In genomic region chr11:117078637-117079240, GRCm38 (mm10) we compare ENCODE assay signal across 23 mouse cellular contexts. TPM values are rescaled to one million over a fixed set of nuclear protein-coding genes. Genes with fewer than 3 reads are reported as not detected.
DNase-seq lines count a peak whose midpoint lies in the region; ATAC-seq and TF ChIP-seq lines count a peak whose summit lies in the region.
"Had no signal": no experiment of that assay in that cellular context is flagged by ENCODE, and none has a peak within 500 bp of the region (broad histone marks: within the 10 kb centered on the region; RNA-seq: fewer than 3 reads in every experiment).

No protein-coding gene starts in this region.

- H3K9ac ChIP-seq in CH12.LX (ENCODE audit: insufficient read depth, low read depth) (no peak overlapping the region), MEL (ENCODE audit: control insufficient read depth, low read depth, low read length, poor library complexity, severe bottlenecking) (no peak overlapping the region)
- H3K9ac ChIP-seq in liver, embryonic 15.5 days = no peak overlapping the region
- H3K9ac ChIP-seq: hindbrain, embryonic 13.5 days; neural tube, embryonic 13.5 days had no signal

- in situ Hi-C loops in CH12.LX (cut with MboI; ENCODE audit: low pct_ligation_motif_present, low pct_unique_long_range_greater_than_20kb, low sequenced_read_pairs) = loop anchor here (5.0 kb wide), 2 partner anchors 99 to 279 kb away; no protein-coding TSS in a partner anchor

- H3K4me1 ChIP-seq in heart, embryonic 10.5 days = peaks cover 70% of the 10 kb centered on the region
- peaks cover 14 to 54% of the 10 kb centered on the region in 2 experiments for H3K4me1 ChIP-seq in CH12.LX (ENCODE audit: control insufficient read depth in 1 of 2, insufficient read depth in 2 of 2)
- peaks cover 7 to 48% of the 10 kb centered on the region in 2 experiments for H3K4me1 ChIP-seq in MEL (ENCODE audit: control insufficient read depth in 1 of 2, insufficient read depth in 2 of 2, low read length in 2 of 2)
- peaks cover 77% of the 10 kb centered on the region for H3K4me1 ChIP-seq in liver, embryonic 15.5 days (replicated peaks)

- no peak for TF ChIP-seq CTCF in CH12.LX (conservative IDR thresholded peaks at IDR 0.05 in 1 of 2, IDR thresholded peaks at IDR 0.05 in 1 of 2; ENCODE audit: low read depth in 2 of 2, low read length in 2 of 2)
- no peak for TF ChIP-seq CTCF in MEL (IDR thresholded peaks at IDR 0.05 in 2 of 3, conservative IDR thresholded peaks at IDR 0.05 in 1 of 3; ENCODE audit: control insufficient read depth in 1 of 3, insufficient read depth in 1 of 3, low read depth in 2 of 3, low read length in 3 of 3, poor library complexity in 1 of 3, severe bottlenecking in 1 of 3)

- TF ChIP-seq RAD21 in CH12.LX (IDR thresholded peaks at IDR 0.05; ENCODE audit: low read depth, low read length) = no peak
- TF ChIP-seq RAD21 in MEL (IDR thresholded peaks at IDR 0.05; ENCODE audit: low read depth, low read length) = no peak

- H3K79me2 ChIP-seq in CH12.LX (replicated peaks; ENCODE audit: control insufficient read depth, extremely low read depth, insufficient read depth, poor library complexity, severe bottlenecking) (peaks cover 26% of the 10 kb centered on the region), MEL (ENCODE audit: control insufficient read depth, insufficient read depth, low read length, poor library complexity) (peaks cover 30% of the 10 kb centered on the region)

- no peak; the same call in 1 of the 2 replicates for TF ChIP-seq POLR2A in CH12.LX (IDR thresholded peaks at IDR 0.05; ENCODE audit: low read depth, low read length)
- no peak; a peak in 1 of 4 replicates for TF ChIP-seq POLR2A in MEL (IDR thresholded peaks at IDR 0.05; ENCODE audit: control insufficient read depth in 1 of 2, insufficient read depth in 1 of 2, low read depth in 1 of 2, low read length in 2 of 2, poor library complexity in 1 of 2)

- H3K4me3 ChIP-seq in heart, embryonic 10.5 days = peak overlapping the region; percentile 96; the same call in 1 of the 2 replicates
- H3K4me3 ChIP-seq in CH12.LX (replicated peaks in 1 of 3; ENCODE audit: low read depth in 2 of 3, low read length in 2 of 3, poor library complexity in 1 of 3) (no peak overlapping the region), MEL (ENCODE audit: control insufficient read depth in 1 of 2, insufficient read depth in 1 of 2, low read depth in 2 of 2, low read length in 2 of 2) (no peak overlapping the region)
- H3K4me3 ChIP-seq in liver, embryonic 15.5 days (replicated peaks) = no peak overlapping the region
- H3K4me3 ChIP-seq: hindbrain, embryonic 13.5 days had no signal

- peaks cover 43% of the 10 kb centered on the region for H3K36me3 ChIP-seq in heart, embryonic 10.5 days
- H3K36me3 ChIP-seq in CH12.LX (replicated peaks in 1 of 2; ENCODE audit: control insufficient read depth in 1 of 2, insufficient read depth in 1 of 2, low read length in 1 of 2) = peaks cover 53 to 62% of the 10 kb centered on the region in 2 experiments
- peaks cover 4 to 30% of the 10 kb centered on the region in 2 experiments for H3K36me3 ChIP-seq in MEL (ENCODE audit: control insufficient read depth in 1 of 2, insufficient read depth in 2 of 2, low read length in 2 of 2)
- peaks cover 34% of the 10 kb centered on the region for H3K36me3 ChIP-seq in liver, embryonic 15.5 days (replicated peaks)

- no peaks in the 10 kb centered on the region for H3K9me3 ChIP-seq in heart, embryonic 10.5 days
- peaks cover 2% of the 10 kb centered on the region for H3K9me3 ChIP-seq in CH12.LX (replicated peaks; ENCODE audit: low read length)
- H3K9me3 ChIP-seq in MEL (replicated peaks; ENCODE audit: insufficient read depth, low read length) = no peaks in the 10 kb centered on the region
- no peaks in the 10 kb centered on the region for H3K9me3 ChIP-seq in liver, embryonic 15.5 days (replicated peaks)
- H3K9me3 ChIP-seq: forebrain, embryonic 10.5 days; hindbrain, embryonic 13.5 days; neural tube, embryonic 13.5 days had no signal

- intact Hi-C loops in heart, postnatal 14 days (cut with DNase I) = no loop called here

- no peaks in the 10 kb centered on the region for H3K27me3 ChIP-seq in heart, embryonic 10.5 days (ENCODE audit: insufficient read depth, poor library complexity, severe bottlenecking)
- no peaks in the 10 kb centered on the region for H3K27me3 ChIP-seq in CH12.LX (replicated peaks)
- no peaks in the 10 kb centered on the region for H3K27me3 ChIP-seq in MEL (ENCODE audit: control insufficient read depth in 1 of 2, insufficient read depth in 2 of 2, low read length in 2 of 2)
- no peaks in the 10 kb centered on the region for H3K27me3 ChIP-seq in liver, embryonic 15.5 days
- H3K27me3 ChIP-seq: hindbrain, embryonic 13.5 days; neural tube, embryonic 13.5 days had no signal

- no peak for DNase-seq in heart, embryonic 10.5 days (ENCODE audit: low spot score)
- DNase-seq in heart, postnatal 14 days = no peak
- DNase-seq in CH12.LX (ENCODE audit: extremely low read depth) (no peak), MEL (ENCODE audit: low read depth, low spot score) (peak; percentile 33)
- no peak for DNase-seq in adrenal gland, postnatal 10 days
- DNase-seq in neural tube, embryonic 10.5 days (ENCODE audit: extremely low spot score, low spot score) = no peak
- DNase-seq: adrenal gland, postnatal 36 days; cerebellum, adult 11-12 months; cerebellum, postnatal 14 days; gastrocnemius, postnatal 14 days; heart, adult 18-20 months; heart, postnatal 36 days; kidney, adult 2 months; left cerebral cortex, postnatal 4 days; lung, postnatal 10 days; thymus, postnatal 36 days had no signal

- WGBS in heart, embryonic 10.5 days = 90% methylated on average over 12 of the region's 12 CpGs
- 68% methylated on average over 12 of the region's 12 CpGs for WGBS in liver, embryonic 15.5 days (ENCODE audit: insufficient replicate concordance)

- dilution Hi-C loops in CH12.LX (cut with MboI; ENCODE audit: extremely low pct_ligation_motif_present, extremely low pct_unique_long_range_greater_than_20kb, low sequenced_read_pairs) = no loop called here

- H3K27ac ChIP-seq in heart, embryonic 10.5 days = no peak overlapping the region
- H3K27ac ChIP-seq in CH12.LX (ENCODE audit: insufficient read depth, low read depth) (no peak overlapping the region), MEL (ENCODE audit: control insufficient read depth, low read depth, low read length) (no peak overlapping the region)
- H3K27ac ChIP-seq in liver, embryonic 15.5 days (replicated peaks) = no peak overlapping the region
- H3K27ac ChIP-seq: forebrain, embryonic 10.5 days; hindbrain, embryonic 13.5 days; kidney, postnatal 0 days; neural tube, embryonic 13.5 days had no signal

- no peak for ATAC-seq in liver, embryonic 15.5 days (ENCODE audit: insufficient read depth)
- ATAC-seq: forebrain, embryonic 16.5 days had no signal

- TF ChIP-seq EP300 in CH12.LX (IDR thresholded peaks at IDR 0.05; ENCODE audit: low read length) (no peak), MEL (IDR thresholded peaks at IDR 0.05; ENCODE audit: low read depth in 1 of 2, low read length in 2 of 2) (peak in 1 of 2 experiments; percentile 40; a peak in 1 of 4 replicates)

- peak overlapping the region; percentile 80 for H3K4me2 ChIP-seq in CH12.LX (ENCODE audit: insufficient read depth, low read depth, poor library complexity, severe bottlenecking)
- H3K4me2 ChIP-seq in liver, embryonic 15.5 days = 0 out of 2 replicates have a peak overlapping the region, but pooled peaks have one; percentile 88
- H3K4me2 ChIP-seq: midbrain, embryonic 11.5 days had no signal

TF ChIP-seq in CH12.LX, 34 proteins besides CTCF, POLR2A, EP300 and RAD21:
- TF ChIP-seq USF2 (conservative IDR thresholded peaks at IDR 0.05; ENCODE audit: low read depth, low read length) (no peak), ZKSCAN1 (IDR thresholded peaks at IDR 0.05; ENCODE audit: borderline replicate concordance, low read depth, low read length) (peak; percentile 98)

TF ChIP-seq in MEL, 35 proteins besides CTCF, POLR2A, EP300 and RAD21:
- peak; percentile 41; the same call in 1 of the 2 replicates for TF ChIP-seq TAL1 (IDR thresholded peaks at IDR 0.05; ENCODE audit: low read length)
- TF ChIP-seq MEF2A (IDR thresholded peaks at IDR 0.05; ENCODE audit: extremely low read depth, insufficient replicate concordance, low read depth, low read length, poor library complexity, severe bottlenecking) = no peak
- no peak for TF ChIP-seq ZMIZ1 (IDR thresholded peaks at IDR 0.05; ENCODE audit: low read depth, low read length)
- no peak for TF ChIP-seq HCFC1 (IDR thresholded peaks at IDR 0.05; ENCODE audit: low read depth, low read length)
- peak; percentile 100 for TF ChIP-seq ZKSCAN1 (IDR thresholded peaks at IDR 0.05; ENCODE audit: low read depth, low read length)

RNA-seq across cellular contexts. Expression of gene Sec14l1, which starts 36.2 kb away (rescaled TPM):
- 46.2 and 56.0 TPM in 2 replicates for polyA plus RNA-seq in heart, embryonic 10.5 days (2016; fragmentation: Nextera tagmentation; extraction: Ambion mirVana)
- 10 to 100 TPM; 89.1 to 92.0 TPM for total RNA-seq in heart, postnatal 14 days (2021)
- 17.9 and 28.2 TPM in 2 replicates for total RNA-seq in CH12.LX (2012; rRNA removed)
- total RNA-seq in CH12.LX (2014; rRNA removed) = 17.5 and 18.5 TPM in 2 replicates
- 20.6 and 21.5 TPM in 2 replicates for polyA plus RNA-seq in CH12.LX (2012; ENCODE audit: insufficient read length, low read depth)
- total RNA-seq in MEL (2012; rRNA removed) = 42.0 and 44.6 TPM in 2 replicates
- 10 to 100 TPM in 1 of 2 experiments, not detected in 1; 55.9 TPM for polyA plus RNA-seq in MEL (2012; ENCODE audit: insufficient read depth in 1 of 2, insufficient read length in 2 of 2, low read depth in 1 of 2, low replicate concordance in 2 of 2, missing spikeins in 1 of 2)
- 18.0 and 20.4 TPM in 2 replicates for polyA plus RNA-seq in liver, embryonic 15.5 days (2015; fragmentation: Nextera tagmentation; extraction: Ambion mirVana)
- total RNA-seq in adrenal gland, postnatal 10 days (2021) = 100 to 1,000 TPM; 101 to 113 TPM
